Mouse (Mus musculus) small intestine, adult 2 months (tissue): Measurements from ENCODE around the gene Pde4b.

Experiments
- CTCF ChIP-seq: fragments of 200-500 bp; IDR thresholded peaks from 2 replicates; pipeline ENCODE4 v1.5.1; 2012; ENCODE audit warnings: low read depth, mild to moderate bottlenecking, control low read depth, inconsistent platforms, low read length, moderate library complexity, mixed read lengths; ENCODE audit not compliant: insufficient replicate concordance, insufficient read length; ENCODE audit errors: extremely low read depth
- POLR2A ChIP-seq: fragments of 200-500 bp; IDR thresholded peaks from 2 replicates; pipeline ENCODE4 v1.6.1; 2012; ENCODE audit warnings: low read depth, mild to moderate bottlenecking, control low read depth, inconsistent platforms, low read length, moderate library complexity

- TF ChIP-seq POLR2A (no peak), CTCF (no peak)
These were observed 325.8 kb downstream of the Pde4b start for GRCm38 (mm10) chr4:102413101-102413500.
